Mouse (Mus musculus): ENCODE data around the gene Ptprm. TPM values are rescaled to one million over a fixed set of nuclear protein-coding genes. Genes with fewer than 3 reads are reported as not detected.

Gene Ptprm
- polyA plus RNA-seq, 2 experiments = 15.8 to 21.8 TPM

- no peaks in the 10 kb centered on the region for H3K27me3 ChIP-seq (ENCODE audit: control insufficient read depth, insufficient read depth, low read length)
- TF ChIP-seq POLR2A (IDR thresholded peaks at IDR 0.05; ENCODE audit: borderline replicate concordance, extremely low read depth, insufficient read depth, insufficient read length) = no peak
- no peak overlapping the region for H3K4me2 ChIP-seq (replicated peaks; ENCODE audit: low read depth, low read length, severe bottlenecking)
- DNase-seq (ENCODE audit: low spot score) (no peak), ATAC-seq (ENCODE audit: low FRiP score, low read depth) (no peak)
- H3K4me3 ChIP-seq (replicated peaks; ENCODE audit: low read length) = no peak overlapping the region
- H3K9me3 ChIP-seq (ENCODE audit: control insufficient read depth, low read length) = no peaks in the 10 kb centered on the region
- H3K36me3 ChIP-seq (ENCODE audit: control insufficient read depth, insufficient read depth, low read length) = no peaks in the 10 kb centered on the region
- no peak overlapping the region for H3K27ac ChIP-seq (replicated peaks; ENCODE audit: low read depth, low read length)
- H3K4me1 ChIP-seq (ENCODE audit: control insufficient read depth, insufficient read depth, low read length) = no peaks in the 10 kb centered on the region
- 73% methylated on average over 6 of the region's 6 CpGs for WGBS
- no peak overlapping the region for H3K9ac ChIP-seq (ENCODE audit: low read depth, low read length, severe bottlenecking)
These were observed 540.5 kb downstream of the Ptprm start for GRCm38 (mm10) chr17:66813786-66814185.

DNA sequence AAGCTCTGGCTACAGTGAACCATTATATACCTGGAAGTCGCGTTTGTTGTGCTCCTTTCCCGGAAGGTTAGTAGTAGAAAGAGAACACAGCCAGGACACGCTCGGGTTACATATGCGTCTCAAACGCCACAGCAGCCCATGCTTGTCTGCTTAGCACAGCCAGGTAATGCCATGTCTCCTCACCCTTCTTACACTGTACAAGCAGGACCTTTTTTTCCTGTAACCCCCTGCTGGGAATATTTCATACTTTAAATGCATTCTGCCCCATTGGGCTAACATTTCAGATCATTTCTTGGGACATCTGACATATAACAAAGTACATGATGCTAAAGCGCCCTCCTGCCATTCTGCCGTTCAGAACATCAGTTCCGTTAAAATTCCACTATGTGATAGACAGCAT is 540.9 kb downstream of the Ptprm start:
- TF ChIP-seq POLR2A (IDR thresholded peaks at IDR 0.05; ENCODE audit: borderline replicate concordance, extremely low read depth, insufficient read depth, insufficient read length) = no peak
- Histone ChIP-seq H3K4me3 (replicated peaks; ENCODE audit: low read length) (no peak overlapping the region), H3K36me3 (ENCODE audit: control insufficient read depth, insufficient read depth, low read length) (no peaks in the 10 kb centered on the region), H3K27ac (replicated peaks; ENCODE audit: low read depth, low read length) (no peak overlapping the region), H3K27me3 (ENCODE audit: control insufficient read depth, insufficient read depth, low read length) (no peaks in the 10 kb centered on the region), H3K4me2 (replicated peaks; ENCODE audit: low read depth, low read length, severe bottlenecking) (no peak overlapping the region), H3K9ac (ENCODE audit: low read depth, low read length, severe bottlenecking) (no peak overlapping the region), H3K9me3 (ENCODE audit: control insufficient read depth, low read length) (no peaks in the 10 kb centered on the region), H3K4me1 (ENCODE audit: control insufficient read depth, insufficient read depth, low read length) (no peaks in the 10 kb centered on the region)
- WGBS = 79% methylated on average over 10 of the region's 10 CpGs
- DNase-seq (ENCODE audit: low spot score) = no peak
- ATAC-seq (ENCODE audit: low FRiP score, low read depth) = no peak

DNA sequence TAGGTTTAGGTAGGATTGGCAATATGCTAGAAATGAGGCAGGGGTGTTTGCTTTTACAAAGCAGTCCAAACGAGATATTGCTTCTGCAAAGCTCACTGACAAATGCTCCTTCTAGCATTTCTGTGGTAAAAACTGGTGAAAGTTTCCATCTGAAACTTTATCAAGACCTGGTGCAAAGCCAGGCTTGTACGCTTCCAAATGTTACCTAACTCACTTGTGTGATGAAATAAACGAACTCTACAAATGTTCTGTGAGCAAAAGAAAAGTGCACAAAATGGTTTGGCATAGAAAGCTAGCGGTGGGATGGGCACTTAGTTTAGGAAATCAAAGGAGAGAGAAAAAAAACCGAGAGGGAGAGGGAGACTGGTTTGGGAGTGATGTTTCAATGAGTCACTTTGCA is 544.5 kb downstream of the Ptprm start:
- DNase-seq (ENCODE audit: low spot score) (no peak), ATAC-seq (ENCODE audit: low FRiP score, low read depth) (no peak)
- Histone ChIP-seq H3K4me3 (replicated peaks; ENCODE audit: low read length) (no peak overlapping the region), H3K9me3 (ENCODE audit: control insufficient read depth, low read length) (no peaks in the 10 kb centered on the region), H3K4me1 (ENCODE audit: control insufficient read depth, insufficient read depth, low read length) (no peaks in the 10 kb centered on the region), H3K4me2 (replicated peaks; ENCODE audit: low read depth, low read length, severe bottlenecking) (no peak overlapping the region), H3K9ac (ENCODE audit: low read depth, low read length, severe bottlenecking) (no peak overlapping the region), H3K27me3 (ENCODE audit: control insufficient read depth, insufficient read depth, low read length) (no peaks in the 10 kb centered on the region), H3K27ac (replicated peaks; ENCODE audit: low read depth, low read length) (no peak overlapping the region), H3K36me3 (ENCODE audit: control insufficient read depth, insufficient read depth, low read length) (0 out of 2 replicates have a peak, but pooled peaks cover 3% of the 10 kb centered on the region)
- WGBS = 73% methylated on average over 5 of the region's 5 CpGs
- TF ChIP-seq POLR2A (IDR thresholded peaks at IDR 0.05; ENCODE audit: borderline replicate concordance, extremely low read depth, insufficient read depth, insufficient read length) = no peak

DNA sequence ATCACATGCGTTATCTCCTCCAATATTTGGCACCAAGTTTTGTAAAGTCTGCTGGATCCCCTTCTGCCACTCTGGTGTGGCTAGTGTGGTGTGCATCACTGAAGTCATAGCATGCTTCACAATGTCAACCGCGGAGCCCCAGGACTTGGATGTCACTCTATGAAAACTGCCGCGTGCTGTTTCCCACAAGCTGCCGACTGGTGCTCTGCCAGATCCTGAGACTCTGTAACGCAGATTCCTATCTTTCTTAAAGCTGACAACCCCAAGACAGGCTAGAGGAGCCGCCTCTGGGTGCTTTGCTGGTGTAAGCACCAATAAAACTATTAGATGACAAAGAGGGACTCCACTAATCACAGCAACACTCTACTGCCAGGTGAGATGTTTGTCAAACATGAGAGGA is 546.1 kb downstream of the Ptprm start:
- Histone ChIP-seq H3K9me3 (ENCODE audit: control insufficient read depth, low read length) (no peaks in the 10 kb centered on the region), H3K27ac (replicated peaks; ENCODE audit: low read depth, low read length) (no peak overlapping the region), H3K4me3 (replicated peaks; ENCODE audit: low read length) (no peak overlapping the region), H3K4me1 (ENCODE audit: control insufficient read depth, insufficient read depth, low read length) (no peaks in the 10 kb centered on the region), H3K27me3 (ENCODE audit: control insufficient read depth, insufficient read depth, low read length) (no peaks in the 10 kb centered on the region), H3K36me3 (ENCODE audit: control insufficient read depth, insufficient read depth, low read length) (0 out of 2 replicates have a peak, but pooled peaks cover 3% of the 10 kb centered on the region), H3K4me2 (replicated peaks; ENCODE audit: low read depth, low read length, severe bottlenecking) (no peak overlapping the region), H3K9ac (ENCODE audit: low read depth, low read length, severe bottlenecking) (no peak overlapping the region)
- DNase-seq (ENCODE audit: low spot score) = no peak
- no peak for ATAC-seq (ENCODE audit: low FRiP score, low read depth)
- no peak for TF ChIP-seq POLR2A (IDR thresholded peaks at IDR 0.05; ENCODE audit: borderline replicate concordance, extremely low read depth, insufficient read depth, insufficient read length)
- 82% methylated on average over 8 of the region's 8 CpGs for WGBS

DNA sequence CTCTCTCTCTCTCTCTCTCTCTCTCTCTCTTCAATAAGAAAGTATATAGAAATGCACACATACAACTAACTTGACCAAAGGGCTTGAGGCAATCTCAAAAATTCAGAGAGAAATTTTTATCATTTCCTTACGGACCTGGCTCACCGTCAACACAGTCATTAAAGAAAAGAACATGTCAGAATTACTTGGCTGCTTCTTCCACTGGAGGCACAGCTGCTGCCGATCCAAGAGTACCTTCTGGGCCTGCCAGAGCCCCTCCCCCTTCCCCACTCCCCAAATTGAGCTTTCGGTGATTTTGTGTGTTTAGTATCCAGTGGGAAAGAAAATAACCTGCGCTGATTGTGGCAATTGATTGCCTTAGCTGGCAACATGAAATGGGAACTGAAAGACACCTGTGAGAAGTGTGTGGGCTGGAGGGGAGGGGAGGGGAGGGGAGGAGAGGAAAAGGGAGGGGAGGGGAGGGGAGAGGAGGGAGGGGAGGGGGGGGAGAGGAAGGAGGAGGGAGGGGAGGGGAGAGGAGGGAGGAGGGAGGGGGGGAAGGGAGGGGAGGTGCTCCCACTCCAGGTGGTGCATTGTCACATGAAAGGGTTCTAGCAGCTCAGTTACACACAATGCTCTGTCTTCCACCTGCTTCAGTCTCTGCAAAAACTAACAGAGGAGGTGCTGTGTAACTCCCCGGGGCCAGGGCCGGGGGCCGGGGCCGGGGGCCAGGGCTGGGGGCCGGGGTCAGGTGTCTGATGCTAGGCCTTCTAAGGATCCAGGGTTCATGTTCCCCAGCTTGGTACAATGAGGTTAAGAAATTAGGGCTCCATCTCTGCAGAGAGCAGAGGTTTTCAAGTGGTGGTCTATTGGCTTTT is 552.2 kb downstream of the Ptprm start:
- 0 out of 2 replicates have a peak, but pooled peaks cover 2% of the 10 kb centered on the region for H3K4me1 ChIP-seq (ENCODE audit: control insufficient read depth, insufficient read depth, low read length)
- H3K27me3 ChIP-seq (ENCODE audit: control insufficient read depth, insufficient read depth, low read length) = no peaks in the 10 kb centered on the region
- H3K4me2 ChIP-seq (replicated peaks; ENCODE audit: low read depth, low read length, severe bottlenecking) = no peak overlapping the region
- WGBS = 36% methylated on average over 10 of the region's 10 CpGs
- H3K27ac ChIP-seq (replicated peaks; ENCODE audit: low read depth, low read length) = no peak overlapping the region
- peak; percentile 30 for DNase-seq (ENCODE audit: low spot score)
- no peak overlapping the region for H3K4me3 ChIP-seq (replicated peaks; ENCODE audit: low read length)
- H3K9ac ChIP-seq (ENCODE audit: low read depth, low read length, severe bottlenecking) = no peak overlapping the region
- no peaks in the 10 kb centered on the region for H3K9me3 ChIP-seq (ENCODE audit: control insufficient read depth, low read length)
- no peaks in the 10 kb centered on the region for H3K36me3 ChIP-seq (ENCODE audit: control insufficient read depth, insufficient read depth, low read length)
- TF ChIP-seq POLR2A (IDR thresholded peaks at IDR 0.05; ENCODE audit: borderline replicate concordance, extremely low read depth, insufficient read depth, insufficient read length) = no peak
- no peak for ATAC-seq (ENCODE audit: low FRiP score, low read depth)

Measured in limb, embryonic 14.5 days (tissue).